Mouse (Mus musculus) bone marrow, adult 2 months (tissue): Measurements from ENCODE around the gene Diablo.

Source experiments
- CTCF ChIP-seq: fragments of 200-500 bp; IDR thresholded peaks from 2 replicates; pipeline ENCODE4 v1.5.1; 2011; ENCODE audit warnings: low read length, control low read depth; ENCODE audit not compliant: control insufficient read depth, insufficient read depth
- POLR2A ChIP-seq: fragments of 200-500 bp; IDR thresholded peaks from 2 replicates; pipeline ENCODE4 v1.6.1; 2011; ENCODE audit warnings: low read depth, mild to moderate bottlenecking, control low read depth, low read length, borderline replicate concordance; ENCODE audit not compliant: control insufficient read depth

GRCm38 (mm10) chr5:123508921-123509320 lies 15.1 kb downstream of the Diablo start:
- no peak for TF ChIP-seq CTCF
- no peak for TF ChIP-seq POLR2A
